In genomic region chr7:143588006-143588405, GRCm38 (mm10) we compare ENCODE assay signal across 17 mouse cellular contexts. TPM values are rescaled to one million over a fixed set of nuclear protein-coding genes. Genes with fewer than 3 reads are reported as not detected.
DNase-seq lines count a peak whose midpoint lies in the region; ATAC-seq and TF ChIP-seq lines count a peak whose summit lies in the region.
"Had no signal": no experiment of that assay in that cellular context is flagged by ENCODE, and none has a peak within 500 bp of the region (broad histone marks: within the 10 kb centered on the region; RNA-seq: fewer than 3 reads in every experiment).

No protein-coding gene starts in this region.

- ATAC-seq in neural tube, embryonic 15.5 days (ENCODE audit: low FRiP score), result no peak
- ATAC-seq: forebrain, embryonic 14.5 days; intestine, embryonic 16.5 days had no signal

- H3K4me3 ChIP-seq in embryonic fibroblast, embryonic 13.5 days (ENCODE audit: insufficient read depth, low read length), result no peak overlapping the region
- H3K4me3 ChIP-seq in left cerebral cortex, adult 2 months, result no peak overlapping the region
- H3K4me3 ChIP-seq in neural tube, embryonic 15.5 days (replicated peaks), result no peak overlapping the region
- H3K4me3 ChIP-seq: embryonic facial prominence, embryonic 15.5 days; hindbrain, embryonic 12.5 days; midbrain, embryonic 12.5 days had no signal

- 93% methylated on average over 4 of the region's 4 CpGs for WGBS in neural tube, embryonic 15.5 days

- no peak for TF ChIP-seq POLR2A in embryonic fibroblast, embryonic 13.5 days (IDR thresholded peaks at IDR 0.05; ENCODE audit: low read depth, low read length)

- H3K27me3 ChIP-seq in neural tube, embryonic 15.5 days (replicated peaks), result no peaks in the 10 kb centered on the region
- H3K27me3 ChIP-seq: embryonic facial prominence, embryonic 15.5 days; hindbrain, embryonic 12.5 days; midbrain, embryonic 12.5 days had no signal

- H3K4me2 ChIP-seq in neural tube, embryonic 15.5 days, result no peak overlapping the region
- H3K4me2 ChIP-seq: embryonic facial prominence, embryonic 15.5 days; hindbrain, embryonic 12.5 days; midbrain, embryonic 12.5 days had no signal

- peak overlapping the region; percentile 50; the same call in 1 of the 2 replicates for H3K27ac ChIP-seq in embryonic fibroblast, embryonic 13.5 days (ENCODE audit: insufficient read depth, low read length)
- H3K27ac ChIP-seq in left cerebral cortex, adult 2 months, result no peak overlapping the region
- no peak overlapping the region for H3K27ac ChIP-seq in neural tube, embryonic 15.5 days (replicated peaks)
- H3K27ac ChIP-seq: embryonic facial prominence, embryonic 15.5 days; hindbrain, embryonic 12.5 days; midbrain, embryonic 12.5 days had no signal

- no peaks in the 10 kb centered on the region for H3K9me3 ChIP-seq in neural tube, embryonic 15.5 days (replicated peaks)
- H3K9me3 ChIP-seq: embryonic facial prominence, embryonic 15.5 days; G1E; hindbrain, embryonic 12.5 days; midbrain, embryonic 12.5 days had no signal

- intact Hi-C loops in heart, postnatal 14 days (cut with DNase I), result no loop called here
- intact Hi-C loops in left cerebral cortex, adult 2 months (cut with DNase I), result no loop called here

- H3K4me1 ChIP-seq in embryonic fibroblast, embryonic 13.5 days (ENCODE audit: control insufficient read depth, insufficient read depth, low read length), result no peaks in the 10 kb centered on the region
- H3K4me1 ChIP-seq in neural tube, embryonic 15.5 days, result no peaks in the 10 kb centered on the region
- H3K4me1 ChIP-seq: embryonic facial prominence, embryonic 15.5 days; hindbrain, embryonic 12.5 days; midbrain, embryonic 12.5 days had no signal

- no peak overlapping the region for H3K9ac ChIP-seq in neural tube, embryonic 15.5 days (replicated peaks)
- H3K9ac ChIP-seq: embryonic facial prominence, embryonic 15.5 days; hindbrain, embryonic 12.5 days; midbrain, embryonic 12.5 days had no signal

- DNase-seq in cerebellum, adult 11 months, result peak; percentile 53
- no peak for DNase-seq in cerebellum, postnatal 4 days (ENCODE audit: low spot score in 2 of 2)
- DNase-seq in brain, adult 2 months (ENCODE audit: low read depth, low spot score), result peak; percentile 50
- peak; percentile 27 to 37 for DNase-seq in heart, postnatal 14 days
- DNase-seq in left cerebral cortex, adult 2 months (ENCODE audit: extremely low spot score in 1 of 2, low spot score in 2 of 2), result no peak
- no peak for DNase-seq in spleen, postnatal 10 days (ENCODE audit: low spot score in 2 of 2)
- DNase-seq: kidney, postnatal 25 days; right cerebral cortex, postnatal 25 days; thymus, postnatal 14 days had no signal

- no peak for TF ChIP-seq CTCF in embryonic fibroblast, embryonic 13.5 days (IDR thresholded peaks at IDR 0.05; ENCODE audit: borderline replicate concordance, insufficient read depth, low read length)
- no peak for TF ChIP-seq CTCF in left cerebral cortex, adult 2 months (IDR thresholded peaks at IDR 0.05)

- peaks cover 92% of the 10 kb centered on the region for H3K36me3 ChIP-seq in neural tube, embryonic 15.5 days

RNA-seq across cellular contexts. Expression of gene Cars, which starts 11.9 kb away (rescaled TPM):
- 99.8 and 117 TPM in 2 replicates for polyA plus RNA-seq in embryonic fibroblast, embryonic 13.5 days (2011; ENCODE audit: insufficient read length, low read depth, missing spikeins)
- total RNA-seq in heart, postnatal 14 days (2021), result 10 to 100 TPM; 20.0 to 21.2 TPM
- 10 to 100 TPM; 59.5 to 68.2 TPM for total RNA-seq in left cerebral cortex, adult 2 months (2021)
- 70.3 and 72.4 TPM in 2 replicates for polyA plus RNA-seq in neural tube, embryonic 15.5 days (2015; fragmentation: Nextera tagmentation; extraction: Ambion mirVana)

RNA-seq across cellular contexts. Expression of gene Nap1l4, which starts 39.1 kb away (rescaled TPM):
- polyA plus RNA-seq in embryonic fibroblast, embryonic 13.5 days (2011; ENCODE audit: insufficient read length, low read depth, missing spikeins), result 147 and 166 TPM in 2 replicates
- 100 to 1,000 TPM; 168 to 178 TPM for total RNA-seq in heart, postnatal 14 days (2021)
- 100 to 1,000 TPM; 112 to 117 TPM for total RNA-seq in left cerebral cortex, adult 2 months (2021)
- 299 and 302 TPM in 2 replicates for polyA plus RNA-seq in neural tube, embryonic 15.5 days (2015; fragmentation: Nextera tagmentation; extraction: Ambion mirVana)

RNA-seq across cellular contexts. Expression of gene Tnfrsf26, which starts 40.5 kb away (rescaled TPM):
- 1.4 and 1.6 TPM in 2 replicates for polyA plus RNA-seq in embryonic fibroblast, embryonic 13.5 days (2011; ENCODE audit: insufficient read length, low read depth, missing spikeins)
- total RNA-seq in heart, postnatal 14 days (2021), result under 1 TPM; 0.71 to 0.76 TPM
- total RNA-seq in left cerebral cortex, adult 2 months (2021), result not detected
- 0.20 and 0.75 TPM in 2 replicates for polyA plus RNA-seq in neural tube, embryonic 15.5 days (2015; fragmentation: Nextera tagmentation; extraction: Ambion mirVana)
- polyA plus RNA-seq: G1E had no signal

Comparison
In these comparisons a context has a peak if more than half of its experiments do, and no peak if none do; other contexts are left out.
1. DNase-seq: peak in cerebellum, adult 11 months (single experiment), brain, adult 2 months (single experiment) and heart, postnatal 14 days (2 of 2); none in cerebellum, postnatal 4 days (0 of 2), left cerebral cortex, adult 2 months (0 of 2) and spleen, postnatal 10 days (0 of 2).